Mouse (Mus musculus) ES-Bruce4 (cell line): ENCODE results near the gene Adamts20.

Experiments used
- EP300 ChIP-seq: IDR thresholded peaks from 2 replicates; pipeline ENCODE4 v1.6.1; 2011; ENCODE audit warnings: low read depth, low read length; ENCODE audit not compliant: insufficient read depth
- POLR2A ChIP-seq: IDR thresholded peaks from one replicate; pipeline ENCODE4 v1.8.1; 2011; ENCODE audit warnings: low read length; ENCODE audit not compliant: insufficient read depth

- TF ChIP-seq POLR2A = no peak
- TF ChIP-seq EP300 = no peak
Measured at GRCm38 (mm10) chr15:94231246-94231645, 234.0 kb downstream of the Adamts20 start.
